Mouse (Mus musculus) testis, adult 2 months (tissue): Measurements from ENCODE around the gene Scand1. TPM values are rescaled to one million over a fixed set of nuclear protein-coding genes. Genes with fewer than 3 reads are reported as not detected.

Experiments used
- H3K27ac ChIP-seq: fragments of 200-500 bp; 2 replicates; pipeline ENCODE4 v1.5.1; 2012; ENCODE audit warnings: low read depth, low read length; ENCODE audit not compliant: control insufficient read depth, insufficient read depth
- H3K27me3 ChIP-seq: fragments of 200-500 bp; 2 replicates; pipeline ENCODE4 v1.6.1; 2012; ENCODE audit warnings: mild to moderate bottlenecking, low read length, moderate library complexity; ENCODE audit not compliant: control insufficient read depth, insufficient read depth
- H3K36me3 ChIP-seq: fragments of 200-500 bp; 2 replicates; pipeline ENCODE4 v1.6.1; 2012; ENCODE audit warnings: mild to moderate bottlenecking, low read length; ENCODE audit not compliant: control insufficient read depth, insufficient read depth
- H3K4me1 ChIP-seq: fragments of 200-500 bp; 2 replicates; pipeline ENCODE4 v1.6.1; 2012; ENCODE audit warnings: low read length; ENCODE audit not compliant: control insufficient read depth, insufficient read depth
- H3K4me3 ChIP-seq: fragments of 200-500 bp; 2 replicates; pipeline ENCODE4 v1.5.1; 2012; ENCODE audit warnings: low read depth, mild to moderate bottlenecking, low read length, moderate library complexity, mixed read lengths; ENCODE audit not compliant: control insufficient read depth
- CTCF ChIP-seq: fragments of 200-500 bp; IDR thresholded peaks from 2 replicates; pipeline ENCODE4 v1.5.1; 2012; ENCODE audit warnings: low read depth, mild to moderate bottlenecking, inconsistent platforms, low read length, moderate library complexity; ENCODE audit not compliant: control insufficient read depth, insufficient read depth, insufficient replicate concordance
- POLR2A ChIP-seq: fragments of 200-500 bp; IDR thresholded peaks from 2 replicates; pipeline ENCODE4 v1.6.1; 2012; ENCODE audit warnings: low read depth, mild to moderate bottlenecking, inconsistent platforms, low read length, moderate library complexity; ENCODE audit not compliant: control insufficient read depth
- polyA plus RNA-seq: library from polyadenylated mRNA; depleted of rRNA; stranded (reverse); fragments of >200 nt; gene quantifications from 2 replicates; pipeline ENCODE4 v1.2.3, GENCODE M21; 2012

The Scand1 gene
- polyA plus RNA-seq, 1 experiment: 212 TPM

- Histone ChIP-seq H3K27ac (no peak overlapping the region), H3K4me3 (no peak overlapping the region), H3K36me3 (no peaks in the 10 kb centered on the region), H3K4me1 (peaks cover 6% of the 10 kb centered on the region), H3K27me3 (no peaks in the 10 kb centered on the region)
- TF ChIP-seq POLR2A (no peak), CTCF (no peak)
Measured at GRCm38 (mm10) chr2:156318491-156318890, 6.0 kb upstream of the Scand1 start.

- H3K4me3 ChIP-seq: peak overlapping the region; percentile 6; the same call in 1 of the 2 replicates
- H3K27ac ChIP-seq: no peak overlapping the region
- H3K4me1 ChIP-seq: peaks cover 2% of the 10 kb centered on the region; the same call in 1 of the 2 replicates
- no peak for TF ChIP-seq POLR2A
- TF ChIP-seq CTCF: no peak
- no peaks in the 10 kb centered on the region for H3K36me3 ChIP-seq
- no peaks in the 10 kb centered on the region for H3K27me3 ChIP-seq
Measured at GRCm38 (mm10) chr2:156314811-156315210, 2.3 kb upstream of the Scand1 start.

GRCm38 (mm10) chr2:156313153-156313552, 649 bp upstream of the Scand1 start:
- peak overlapping the region; percentile 99; the same call in 1 of the 2 replicates for H3K27ac ChIP-seq

GRCm38 (mm10) chr2:156311841-156312291, 638 bp downstream of the Scand1 start:
- Histone ChIP-seq H3K27me3 (no peaks in the 10 kb centered on the region), H3K27ac (peak overlapping the region; percentile 99), H3K4me3 (peak overlapping the region; percentile 96), H3K36me3 (no peaks in the 10 kb centered on the region), H3K4me1 (peaks cover 2% of the 10 kb centered on the region; the same call in 1 of the 2 replicates)
- TF ChIP-seq POLR2A (no peak), CTCF (no peak)

More at GRCm38 (mm10) chr2:156313153-156313552, 649 bp upstream of the Scand1 start:
- Histone ChIP-seq H3K4me1 (peaks cover 2% of the 10 kb centered on the region; the same call in 1 of the 2 replicates), H3K4me3 (peak overlapping the region; percentile 96), H3K36me3 (no peaks in the 10 kb centered on the region), H3K27me3 (no peaks in the 10 kb centered on the region)
- TF ChIP-seq POLR2A: no peak
- TF ChIP-seq CTCF: no peak

GRCm38 (mm10) chr2:156311441-156311840, 1.1 kb downstream of the Scand1 start:
- Histone ChIP-seq H3K27me3 (no peaks in the 10 kb centered on the region), H3K4me1 (peaks cover 2% of the 10 kb centered on the region; the same call in 1 of the 2 replicates), H3K27ac (peak overlapping the region; percentile 99), H3K36me3 (no peaks in the 10 kb centered on the region), H3K4me3 (peak overlapping the region; percentile 96)
- TF ChIP-seq POLR2A: no peak
- no peak for TF ChIP-seq CTCF

- no peaks in the 10 kb centered on the region for H3K36me3 ChIP-seq
- TF ChIP-seq CTCF (no peak), POLR2A (no peak)
- peak overlapping the region; percentile 96 for H3K4me3 ChIP-seq
- peaks cover 2% of the 10 kb centered on the region; the same call in 1 of the 2 replicates for H3K4me1 ChIP-seq
- no peaks in the 10 kb centered on the region for H3K27me3 ChIP-seq
- peak overlapping the region; percentile 99; the same call in 1 of the 2 replicates for H3K27ac ChIP-seq
Measured at GRCm38 (mm10) chr2:156310945-156311344, 1.6 kb downstream of the Scand1 start.

- Histone ChIP-seq H3K27me3 (no peaks in the 10 kb centered on the region), H3K36me3 (no peaks in the 10 kb centered on the region), H3K4me1 (peaks cover 2% of the 10 kb centered on the region; the same call in 1 of the 2 replicates), H3K4me3 (peak overlapping the region; percentile 6), H3K27ac (no peak overlapping the region)
- no peak for TF ChIP-seq CTCF
- no peak for TF ChIP-seq POLR2A
Measured at GRCm38 (mm10) chr2:156310455-156310854, 2.0 kb downstream of the Scand1 start.
